Mouse (Mus musculus): ENCODE data around the gene Kif21b. TPM values are rescaled to one million over a fixed set of nuclear protein-coding genes. Genes with fewer than 3 reads are reported as not detected.

The Kif21b gene
- total RNA-seq (2014; fragmentation: Nextera tagmentation) (46.2 and 51.9 TPM in 2 replicates), total RNA-seq (2017) (11.3 and 13.2 TPM in 2 replicates), polyA plus RNA-seq (2012) (32.5 and 36.7 TPM in 2 replicates)

DNA sequence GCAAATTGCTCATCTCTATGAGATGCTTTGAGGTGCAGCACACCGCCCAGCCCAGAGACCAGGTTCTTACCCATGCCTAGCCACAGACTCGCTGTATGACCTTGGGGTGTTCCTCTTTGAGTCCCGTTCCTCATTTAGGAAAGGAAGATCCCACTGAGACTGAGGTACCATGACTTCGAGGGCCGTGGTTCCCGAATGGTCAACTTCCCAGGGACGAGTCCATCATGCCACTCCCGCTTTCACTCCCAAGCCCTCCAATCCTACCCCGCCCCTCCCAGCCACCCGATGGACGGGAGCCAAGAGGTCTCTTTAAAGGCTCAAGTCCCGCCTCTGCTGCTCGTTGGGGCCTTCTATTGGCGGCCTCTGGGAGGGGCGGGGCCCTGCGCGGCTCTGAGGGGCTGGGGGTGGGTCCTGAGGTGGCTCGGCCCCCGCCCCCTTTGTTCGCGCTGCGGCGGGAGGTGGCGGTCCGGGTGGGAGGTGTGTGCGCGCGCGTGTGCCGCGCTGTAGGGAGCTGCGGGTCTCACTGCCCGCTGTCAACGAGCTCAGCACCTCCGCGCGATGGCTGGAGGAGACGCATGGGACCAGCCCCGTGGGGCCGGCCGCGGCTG, at the start of gene Kif21b:
TSS of gene Kif21b (plus strand) at position 439 of the 608 bp plus-strand sequence.
- Histone ChIP-seq H3K4me3 (ENCODE audit: low read depth, low read length) (peak within 1 kb of the TSS; percentile 83), H3K36me3 (replicated peaks) (peaks cover 19% of the 10 kb centered on the region), H3K9me3 (replicated peaks) (no peaks in the 10 kb centered on the region), H3K4me1 (ENCODE audit: insufficient read depth, low read depth, low read length) (peaks cover 89% of the 10 kb centered on the region), H3K27me3 (ENCODE audit: insufficient read depth, low read length) (peaks cover 15% of the 10 kb centered on the region)
- TF ChIP-seq GATA1 (IDR thresholded peaks at IDR 0.05; ENCODE audit: borderline replicate concordance, low read length) (no peak), CTCF (IDR thresholded peaks at IDR 0.05; ENCODE audit: low read depth, low read length) (no peak), TAL1 (conservative IDR thresholded peaks at IDR 0.05; ENCODE audit: low read depth, low read length) (no peak), POLR2AphosphoS5 (IDR thresholded peaks at IDR 0.05; ENCODE audit: insufficient replicate concordance, low read depth, low read length) (no peak), GATA2 (IDR thresholded peaks at IDR 0.05; ENCODE audit: borderline replicate concordance, low read depth, low read length) (no peak)
- peak; percentile 97 for DNase-seq (ENCODE audit: low spot score)
- peak; percentile 80 for ATAC-seq (ENCODE audit: extremely low read depth, insufficient number of reproducible peaks, low FRiP score, poor library complexity, severe bottlenecking)

DNA sequence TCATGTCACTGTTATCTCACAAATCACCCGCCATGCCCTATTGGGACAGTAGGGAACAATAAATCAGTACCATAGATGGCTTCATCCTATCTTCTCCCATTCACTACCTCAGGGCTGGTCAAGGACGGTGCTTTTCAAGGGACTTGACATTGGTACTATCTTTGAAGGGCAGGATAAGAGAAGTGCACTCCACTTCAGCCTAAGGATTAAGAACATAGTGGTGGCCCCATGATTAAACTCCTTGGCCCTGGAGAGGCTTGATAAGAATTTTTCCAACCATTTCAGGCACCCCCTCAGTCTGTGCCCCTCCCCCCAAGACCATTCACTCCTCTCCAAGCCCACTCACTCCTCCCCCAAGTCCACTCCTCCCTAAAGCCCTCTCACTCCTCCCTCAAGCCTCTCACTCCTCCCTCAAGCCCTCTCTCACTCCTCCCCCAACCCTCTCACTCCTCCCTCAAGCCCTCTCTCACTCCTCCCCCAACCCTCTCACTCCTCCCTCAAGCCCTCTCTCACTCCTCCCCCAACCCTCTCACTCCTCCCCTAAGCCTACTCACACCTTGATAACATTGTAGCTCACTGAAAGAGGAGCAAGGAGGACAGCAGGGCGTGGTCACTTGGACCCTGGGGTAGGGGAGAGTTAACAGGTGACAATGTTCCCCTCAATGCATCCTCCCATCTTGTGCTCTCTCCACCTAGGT, 45.1 kb upstream of the Kif21b start:
- H3K36me3 ChIP-seq (replicated peaks) = no peaks in the 10 kb centered on the region
- TF ChIP-seq TAL1 (conservative IDR thresholded peaks at IDR 0.05; ENCODE audit: low read depth, low read length) (no peak), CTCF (IDR thresholded peaks at IDR 0.05; ENCODE audit: low read depth, low read length) (no peak), POLR2AphosphoS5 (IDR thresholded peaks at IDR 0.05; ENCODE audit: insufficient replicate concordance, low read depth, low read length) (no peak), GATA2 (IDR thresholded peaks at IDR 0.05; ENCODE audit: borderline replicate concordance, low read depth, low read length) (no peak), GATA1 (IDR thresholded peaks at IDR 0.05; ENCODE audit: borderline replicate concordance, low read length) (no peak)
- DNase-seq (ENCODE audit: low spot score) (no peak), ATAC-seq (ENCODE audit: extremely low read depth, insufficient number of reproducible peaks, low FRiP score, poor library complexity, severe bottlenecking) (no peak)
- H3K4me3 ChIP-seq (ENCODE audit: low read depth, low read length) = no peak overlapping the region
- no peaks in the 10 kb centered on the region for H3K9me3 ChIP-seq (replicated peaks)
- H3K4me1 ChIP-seq (ENCODE audit: insufficient read depth, low read depth, low read length) = peaks cover 16% of the 10 kb centered on the region
- peaks cover 67% of the 10 kb centered on the region for H3K27me3 ChIP-seq (ENCODE audit: insufficient read depth, low read length)

DNA sequence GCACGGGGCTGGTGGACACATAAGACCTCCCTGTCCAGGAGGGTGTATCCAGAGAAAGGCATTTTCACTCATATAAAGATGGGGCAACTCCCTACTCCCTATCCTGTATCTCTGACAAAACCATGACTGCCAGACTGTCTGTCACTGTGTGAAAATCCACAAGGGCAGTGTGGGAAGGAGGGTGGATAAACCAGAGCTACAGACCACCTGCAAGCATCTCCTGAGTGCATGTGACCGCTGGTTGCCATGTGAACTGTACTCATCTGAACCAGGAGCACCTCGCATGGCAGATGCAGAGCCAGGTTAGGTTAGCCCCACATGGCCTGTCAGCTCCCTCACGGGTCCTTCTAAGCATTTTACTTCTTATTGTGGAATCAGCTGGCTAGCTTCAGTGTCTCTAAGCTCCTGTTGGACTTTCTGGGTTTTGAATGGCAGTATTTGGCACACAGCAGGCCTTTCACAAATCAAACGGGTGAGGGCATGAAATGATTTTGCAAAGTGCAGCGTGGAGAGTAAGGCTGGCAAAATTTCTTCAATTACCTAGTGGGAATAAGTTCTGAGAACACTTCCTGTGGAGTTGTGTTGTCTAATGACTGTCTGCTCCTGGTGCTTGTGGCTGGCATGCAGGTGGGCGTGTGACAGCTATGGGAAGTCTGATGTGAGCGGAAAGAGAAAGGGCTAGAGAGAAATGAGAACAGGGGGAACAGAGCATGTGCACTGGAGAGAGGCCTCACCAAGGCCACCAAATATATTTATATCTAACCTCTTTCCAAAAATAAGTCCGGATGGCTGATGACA, 41.6 kb upstream of the Kif21b start:
- Histone ChIP-seq H3K36me3 (replicated peaks) (no peaks in the 10 kb centered on the region), H3K9me3 (replicated peaks) (no peaks in the 10 kb centered on the region), H3K27me3 (ENCODE audit: insufficient read depth, low read length) (peaks cover 82% of the 10 kb centered on the region), H3K4me1 (ENCODE audit: insufficient read depth, low read depth, low read length) (peaks cover 20% of the 10 kb centered on the region), H3K4me3 (ENCODE audit: low read depth, low read length) (no peak overlapping the region)
- ATAC-seq (ENCODE audit: extremely low read depth, insufficient number of reproducible peaks, low FRiP score, poor library complexity, severe bottlenecking) = no peak
- TF ChIP-seq POLR2AphosphoS5 (IDR thresholded peaks at IDR 0.05; ENCODE audit: insufficient replicate concordance, low read depth, low read length) (no peak), CTCF (IDR thresholded peaks at IDR 0.05; ENCODE audit: low read depth, low read length) (no peak), GATA2 (IDR thresholded peaks at IDR 0.05; ENCODE audit: borderline replicate concordance, low read depth, low read length) (no peak), GATA1 (IDR thresholded peaks at IDR 0.05; ENCODE audit: borderline replicate concordance, low read length) (no peak), TAL1 (conservative IDR thresholded peaks at IDR 0.05; ENCODE audit: low read depth, low read length) (no peak)
- no peak for DNase-seq (ENCODE audit: low spot score)

DNA sequence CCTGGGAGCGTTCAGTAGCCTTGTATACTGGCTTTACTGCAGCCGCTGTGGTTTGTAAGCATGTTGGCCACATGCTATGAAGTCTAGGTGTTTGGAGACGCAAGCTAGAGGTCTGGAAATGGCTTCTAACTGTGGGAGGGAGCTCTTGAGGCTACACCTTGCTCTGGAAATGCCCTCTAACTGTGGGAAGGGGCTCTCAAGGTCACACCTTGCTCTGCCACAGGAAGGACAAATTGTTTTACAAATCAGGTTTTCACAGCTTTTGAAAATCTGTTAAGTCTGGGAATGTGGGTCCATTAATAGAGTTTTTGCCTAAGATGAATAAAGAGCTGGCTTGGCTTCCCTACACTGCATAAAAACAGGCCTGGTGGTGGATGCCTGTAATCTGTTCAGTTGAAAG, 37.5 kb upstream of the Kif21b start:
- no peak for TF ChIP-seq CTCF (IDR thresholded peaks at IDR 0.05; ENCODE audit: low read depth, low read length)
- TF ChIP-seq POLR2AphosphoS5 (IDR thresholded peaks at IDR 0.05; ENCODE audit: insufficient replicate concordance, low read depth, low read length) = no peak
- TF ChIP-seq GATA2 (IDR thresholded peaks at IDR 0.05; ENCODE audit: borderline replicate concordance, low read depth, low read length) = no peak
- no peak for TF ChIP-seq TAL1 (conservative IDR thresholded peaks at IDR 0.05; ENCODE audit: low read depth, low read length)
- TF ChIP-seq GATA1 (IDR thresholded peaks at IDR 0.05; ENCODE audit: borderline replicate concordance, low read length) = no peak
- peaks cover 80% of the 10 kb centered on the region for H3K27me3 ChIP-seq (ENCODE audit: insufficient read depth, low read length)
- DNase-seq (ENCODE audit: low spot score) (no peak), ATAC-seq (ENCODE audit: extremely low read depth, insufficient number of reproducible peaks, low FRiP score, poor library complexity, severe bottlenecking) (no peak)
- H3K9me3 ChIP-seq (replicated peaks) = no peaks in the 10 kb centered on the region
- peaks cover 16% of the 10 kb centered on the region for H3K4me1 ChIP-seq (ENCODE audit: insufficient read depth, low read depth, low read length)
- no peaks in the 10 kb centered on the region for H3K36me3 ChIP-seq (replicated peaks)
- H3K4me3 ChIP-seq (ENCODE audit: low read depth, low read length) = no peak overlapping the region

DNA sequence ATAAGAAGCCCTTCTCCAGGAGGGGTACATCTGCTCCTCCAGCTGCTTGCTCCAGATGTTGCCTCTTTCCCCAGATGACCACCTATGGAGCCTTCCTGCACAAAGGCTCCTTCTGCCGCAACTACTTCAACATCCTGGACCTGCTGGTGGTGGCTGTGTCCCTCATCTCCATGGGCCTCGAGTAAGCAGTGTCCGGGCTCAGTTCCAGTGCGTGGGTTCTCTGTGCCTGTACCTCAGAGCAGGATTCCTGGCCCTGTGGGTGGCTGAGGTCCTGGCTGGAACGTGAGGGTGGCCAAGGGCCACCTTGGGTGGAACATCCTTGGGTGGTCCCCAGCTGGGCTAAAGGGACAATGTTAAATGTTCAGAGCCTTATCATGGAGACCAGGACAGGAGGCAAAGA, 36.4 kb upstream of the Kif21b start:
- H3K27me3 ChIP-seq (ENCODE audit: insufficient read depth, low read length) = peaks cover 72% of the 10 kb centered on the region
- no peak overlapping the region for H3K4me3 ChIP-seq (ENCODE audit: low read depth, low read length)
- DNase-seq (ENCODE audit: low spot score) = no peak
- peaks cover 18% of the 10 kb centered on the region for H3K4me1 ChIP-seq (ENCODE audit: insufficient read depth, low read depth, low read length)
- H3K36me3 ChIP-seq (replicated peaks) = no peaks in the 10 kb centered on the region
- TF ChIP-seq GATA2 (IDR thresholded peaks at IDR 0.05; ENCODE audit: borderline replicate concordance, low read depth, low read length) (no peak), TAL1 (conservative IDR thresholded peaks at IDR 0.05; ENCODE audit: low read depth, low read length) (no peak), POLR2AphosphoS5 (IDR thresholded peaks at IDR 0.05; ENCODE audit: insufficient replicate concordance, low read depth, low read length) (no peak), GATA1 (IDR thresholded peaks at IDR 0.05; ENCODE audit: borderline replicate concordance, low read length) (no peak), CTCF (IDR thresholded peaks at IDR 0.05; ENCODE audit: low read depth, low read length) (no peak)
- no peak for ATAC-seq (ENCODE audit: extremely low read depth, insufficient number of reproducible peaks, low FRiP score, poor library complexity, severe bottlenecking)
- H3K9me3 ChIP-seq (replicated peaks) = peaks cover 2% of the 10 kb centered on the region

Data from G1E (cell line).